Mouse (Mus musculus) 3134 (cell line): ENCODE measurements around the gene Ostf1.

Experiments
- DNase-seq: peaks from one replicate; pipeline ENCODE4 v3.0.0-alpha.2; 2011; ENCODE audit warnings: low spot score; ENCODE audit not compliant: insufficient read length; ENCODE audit errors: extremely low read depth

The Ostf1 gene

DNA sequence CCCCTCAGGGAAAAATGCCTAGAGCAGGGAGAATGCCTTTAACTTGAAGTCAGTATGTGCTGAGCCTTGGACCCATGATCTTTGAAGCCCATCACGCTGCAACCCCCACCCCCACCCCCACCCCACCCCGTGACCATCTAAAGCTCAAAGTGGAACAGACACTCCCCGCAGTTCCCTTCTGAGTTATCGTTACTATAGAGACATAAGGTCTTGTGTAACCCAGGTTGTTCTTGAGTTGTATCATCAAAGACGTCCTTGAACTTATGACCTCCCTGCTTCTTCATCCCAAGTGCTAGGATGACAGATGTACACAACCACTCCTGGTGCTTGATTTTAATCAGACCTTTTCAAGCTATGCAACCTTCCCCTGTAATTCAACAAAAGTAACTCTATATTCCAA is 57.7 kb downstream of the Ostf1 start:
- DNase-seq: no peak

DNA sequence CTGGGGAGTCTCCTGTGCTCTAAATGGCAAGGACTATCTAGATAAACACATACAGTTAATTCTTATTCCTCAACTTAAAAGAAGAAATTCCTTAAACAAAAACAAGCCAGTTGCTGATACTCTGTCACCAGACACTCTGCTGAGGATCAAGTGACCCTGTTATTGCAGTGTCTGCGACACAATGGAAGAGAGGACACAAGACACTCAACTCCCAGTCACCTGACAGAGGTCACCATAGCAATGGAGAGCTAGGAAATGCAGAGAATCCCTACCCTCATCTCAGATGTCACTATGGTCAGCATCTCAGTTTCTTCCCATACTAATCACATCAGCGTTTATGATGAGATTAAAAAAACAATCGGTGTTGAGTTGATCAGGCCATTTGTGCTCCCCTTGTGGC is 58.2 kb downstream of the Ostf1 start:
- no peak for DNase-seq

DNA sequence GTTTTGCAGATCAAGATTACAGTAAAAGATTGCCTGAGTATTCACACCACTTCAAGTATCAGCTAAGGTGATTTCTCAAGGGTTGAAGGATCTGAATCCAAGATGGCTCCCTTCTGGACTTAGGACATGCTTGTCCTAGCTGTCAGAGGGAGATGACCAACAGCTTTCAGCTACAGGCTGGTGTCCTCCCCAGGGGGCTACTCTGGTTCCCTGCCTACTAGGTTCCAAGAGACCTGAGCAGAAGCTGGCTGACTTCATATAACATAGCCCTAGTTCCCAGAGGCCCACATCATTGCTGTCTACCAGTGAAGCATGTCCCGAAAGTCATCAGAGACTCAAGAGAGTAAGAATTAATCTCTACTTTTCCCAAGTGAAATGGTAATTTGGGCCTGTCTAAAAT is 62.1 kb downstream of the Ostf1 start:
- DNase-seq: no peak

DNA sequence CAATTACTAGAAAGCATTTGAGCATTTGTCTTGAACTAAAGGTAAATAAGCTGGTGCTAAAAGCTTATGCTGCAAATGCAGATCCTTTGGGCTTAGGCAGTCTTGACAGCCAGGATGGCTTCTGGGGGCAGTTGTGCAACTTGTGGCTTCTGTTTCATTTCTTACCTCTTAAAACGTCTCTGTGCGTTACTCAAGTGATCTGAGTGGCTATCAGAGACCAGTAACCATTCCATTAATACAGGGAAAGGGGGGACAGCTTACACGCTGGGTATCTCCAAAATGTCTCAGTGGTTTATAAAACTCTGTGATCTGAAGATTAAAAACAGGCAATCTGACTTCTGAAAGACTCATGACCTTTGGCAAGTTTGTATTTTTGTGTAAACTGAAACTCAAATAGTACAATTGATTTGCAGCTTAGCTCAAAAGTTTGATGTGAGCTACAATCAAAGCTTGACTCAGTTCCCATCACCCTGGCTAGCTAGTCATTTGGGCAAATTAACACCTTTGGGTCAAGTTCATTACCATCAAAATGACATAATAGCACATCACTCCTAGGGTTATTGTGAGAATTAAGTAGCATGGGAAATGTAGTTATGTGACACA is 62.7 kb downstream of the Ostf1 start:
- DNase-seq: no peak

DNA sequence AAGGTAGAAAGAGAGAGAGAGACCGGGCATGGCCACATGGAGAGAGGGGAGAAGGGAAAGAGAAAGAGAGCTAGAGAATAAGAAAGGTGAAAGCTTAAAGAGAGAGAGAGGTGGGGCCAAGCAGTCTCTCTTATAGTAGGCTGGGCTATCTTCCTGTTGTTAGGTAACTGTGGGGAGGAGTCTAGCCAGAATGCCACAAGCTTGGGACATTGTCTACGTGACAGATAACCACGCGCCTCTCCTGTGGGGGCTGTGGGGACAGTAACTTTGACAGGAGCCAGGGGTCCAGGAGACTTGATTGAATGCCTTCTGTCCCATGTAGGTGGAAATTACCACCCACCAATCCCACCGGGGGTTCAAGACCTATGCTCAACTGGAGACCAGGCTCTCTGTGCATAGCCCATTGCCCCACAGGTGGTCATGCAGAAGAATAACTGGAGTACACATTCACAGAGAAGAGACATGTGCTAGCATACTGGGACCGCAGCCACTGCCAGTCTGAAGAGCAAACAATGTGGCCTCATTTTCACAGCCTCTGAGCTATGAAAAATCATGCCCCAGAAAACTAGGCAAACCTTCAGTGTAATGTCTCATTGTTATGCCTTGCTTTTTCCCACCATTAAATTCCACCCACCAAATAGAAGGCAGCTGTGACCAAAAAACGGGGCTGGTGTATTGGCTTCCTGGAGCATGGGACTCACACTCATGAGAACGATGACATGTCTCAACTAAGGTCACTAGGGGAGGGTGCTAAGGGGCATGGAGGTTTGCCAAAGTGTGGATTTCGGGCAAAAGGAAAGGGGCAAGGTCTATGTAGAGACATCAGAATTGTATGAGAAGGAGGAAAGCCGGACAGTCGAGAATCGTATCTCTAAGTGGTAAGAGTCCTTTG is 63.4 kb downstream of the Ostf1 start:
- no peak for DNase-seq

DNA sequence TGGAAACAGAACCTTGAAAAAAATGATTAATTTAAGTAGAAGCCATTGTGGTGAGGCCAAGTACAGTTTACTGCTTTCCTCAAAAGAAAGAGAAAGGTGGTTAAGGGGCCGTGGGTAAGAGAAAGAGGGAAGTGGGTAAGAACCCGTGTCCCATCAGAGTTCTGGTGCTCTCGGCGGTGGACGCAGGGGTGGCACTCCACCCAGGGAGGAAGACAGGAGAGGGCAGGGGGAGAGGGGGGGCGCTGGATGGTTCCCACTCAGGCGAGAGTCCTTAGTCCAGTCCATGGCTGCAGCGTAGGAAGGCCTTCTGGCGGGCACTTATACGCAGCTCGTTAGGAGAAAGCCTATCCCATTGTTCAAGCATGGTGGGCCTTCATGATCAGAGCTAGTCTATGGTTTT is 64.1 kb downstream of the Ostf1 start:
- no peak for DNase-seq

DNA sequence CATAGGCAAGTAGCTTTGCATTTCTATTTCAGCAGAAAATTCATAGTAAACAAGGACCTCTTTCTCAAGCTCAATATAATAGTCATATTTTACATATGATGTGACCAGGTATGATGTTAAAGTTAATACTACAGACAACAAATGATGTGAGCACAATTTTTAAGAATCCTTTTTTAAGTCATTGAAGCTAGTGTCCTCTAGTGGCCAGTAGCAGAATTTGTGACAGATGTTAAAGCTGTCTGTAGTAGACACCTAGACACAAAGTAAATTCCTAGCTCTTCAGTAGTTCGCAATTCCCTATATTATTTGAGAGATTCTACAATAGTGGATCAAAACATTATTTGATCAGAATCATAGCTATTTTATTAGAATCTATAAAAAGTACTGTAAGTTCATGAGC is 73.9 kb downstream of the Ostf1 start:
- no peak for DNase-seq

DNA sequence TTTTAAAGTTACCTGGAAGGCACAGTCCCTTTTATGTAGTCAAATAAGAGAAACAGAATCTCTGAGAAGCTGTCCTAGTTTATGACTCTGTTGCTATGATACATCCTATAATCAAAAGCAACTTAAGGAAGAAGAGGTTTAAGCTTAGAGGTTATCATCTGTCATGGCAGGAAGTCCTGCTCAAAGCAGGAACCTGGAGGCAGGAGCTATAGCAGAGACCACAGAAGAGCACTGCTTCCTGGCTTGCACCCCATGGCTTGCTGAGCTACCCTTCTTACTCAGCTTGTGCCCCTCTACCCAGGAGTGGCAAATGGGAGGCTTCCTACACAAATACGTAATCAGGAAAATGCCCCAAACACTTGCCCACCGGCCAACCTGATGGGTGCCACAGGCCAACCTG is 76.0 kb downstream of the Ostf1 start:
- no peak for DNase-seq

DNA sequence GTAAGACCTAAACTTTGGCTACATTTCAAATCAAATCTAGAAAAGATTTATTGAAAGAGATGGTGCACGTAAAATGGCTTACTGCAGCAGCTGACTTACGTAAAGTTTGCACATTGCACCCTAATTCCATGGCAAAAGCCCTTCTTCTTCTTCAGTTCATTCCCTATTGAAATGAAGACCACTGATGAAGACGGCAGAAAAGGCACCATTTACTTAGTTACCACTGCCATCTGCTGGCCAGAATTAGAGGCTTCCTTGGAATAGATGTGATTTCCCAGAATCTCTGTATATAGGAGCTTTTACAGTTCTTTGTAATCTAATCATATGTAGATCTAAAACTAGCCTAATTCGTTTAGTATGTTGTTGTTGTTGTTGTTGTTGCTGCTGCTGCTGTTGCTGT is 83.0 kb downstream of the Ostf1 start:
- peak; percentile 3 for DNase-seq
